Mouse (Mus musculus): ENCODE results near the gene Dnttip2. TPM values are rescaled to one million over a fixed set of nuclear protein-coding genes. Genes with fewer than 3 reads are reported as not detected.

Dnttip2 gene
- polyA plus RNA-seq, 1 experiment from 2014 or later: 58.7 TPM

GRCm38 (mm10) chr3:122333902-122334301, 59.7 kb downstream of the Dnttip2 start:
- no peak overlapping the region for H3K4me2 ChIP-seq
- H3K9ac ChIP-seq (ENCODE audit: low read depth, low read length): no peak overlapping the region
- WGBS (ENCODE audit: insufficient replicate concordance): 56% methylated on average over 7 of the region's 7 CpGs
- no peaks in the 10 kb centered on the region for H3K9me3 ChIP-seq (replicated peaks; ENCODE audit: control insufficient read depth, low read length)
- no peak overlapping the region for H3K4me3 ChIP-seq (ENCODE audit: low read depth, low read length)
- peaks cover 7% of the 10 kb centered on the region for H3K4me1 ChIP-seq (ENCODE audit: control insufficient read depth, insufficient read depth, low read length)
- no peak overlapping the region for H3K27ac ChIP-seq (ENCODE audit: low read depth, low read length)
- H3K36me3 ChIP-seq (ENCODE audit: control insufficient read depth, insufficient read depth, low read length): no peaks in the 10 kb centered on the region
- peaks cover 46% of the 10 kb centered on the region for H3K27me3 ChIP-seq (ENCODE audit: control insufficient read depth, insufficient read depth, low read length)
- no peak for ATAC-seq (replicated peaks; ENCODE audit: insufficient number of reproducible peaks, low FRiP score, low TSS enrichment)

- Histone ChIP-seq H3K9ac (ENCODE audit: low read depth, low read length) (no peak overlapping the region), H3K9me3 (replicated peaks; ENCODE audit: control insufficient read depth, low read length) (no peaks in the 10 kb centered on the region), H3K4me3 (ENCODE audit: low read depth, low read length) (no peak overlapping the region), H3K4me2 (no peak overlapping the region), H3K4me1 (ENCODE audit: control insufficient read depth, insufficient read depth, low read length) (peaks cover 7% of the 10 kb centered on the region), H3K36me3 (ENCODE audit: control insufficient read depth, insufficient read depth, low read length) (no peaks in the 10 kb centered on the region), H3K27ac (ENCODE audit: low read depth, low read length) (no peak overlapping the region), H3K27me3 (ENCODE audit: control insufficient read depth, insufficient read depth, low read length) (peaks cover 44% of the 10 kb centered on the region)
- 41% methylated on average over 7 of the region's 7 CpGs for WGBS (ENCODE audit: insufficient replicate concordance)
- no peak for ATAC-seq (replicated peaks; ENCODE audit: insufficient number of reproducible peaks, low FRiP score, low TSS enrichment)
Observed at GRCm38 (mm10) chr3:122334375-122334774, 60.2 kb downstream of the Dnttip2 start.

MicroRNAs within 50 kb of the gene (microRNA counts, 519-probe panel; counts per million panel counts)
- microRNA mmu-miR-760: 32.2 counts per million

Small RNAs within 50 kb of the gene (microRNA-seq; reads per million reads assigned to microRNA genes)
- gene Gm22903 (ENCODE audit: borderline number of aligned reads): not detected
- 100 reads per million, percentile 63 among the genes with 10 or more reads in this experiment for gene Mir760 (ENCODE audit: borderline number of aligned reads)

Other genes starting within 250 kb of the Dnttip2 start
- gene Abca4, start 229.9 kb upstream of the Dnttip2 start, polyA plus RNA-seq (2014; fragmentation: Nextera tagmentation; extraction: Ambion mirVana): 3.1 and 5.1 TPM in 2 replicates
- gene Gclm, start 28.8 kb upstream of the Dnttip2 start, polyA plus RNA-seq (2014; fragmentation: Nextera tagmentation; extraction: Ambion mirVana): 89.1 and 112 TPM in 2 replicates
- gene Bcar3, start 19.7 kb downstream of the Dnttip2 start, polyA plus RNA-seq (2014; fragmentation: Nextera tagmentation; extraction: Ambion mirVana): 6.4 and 8.7 TPM in 2 replicates

Measured in heart, embryonic 11.5 days (tissue).